Mouse (Mus musculus): ENCODE results near the gene Olfr24. TPM values are rescaled to one million over a fixed set of nuclear protein-coding genes. Genes with fewer than 3 reads are reported as not detected.

Gene Olfr24
- total RNA-seq (2023): not detected

GRCm38 (mm10) chr9:18763896-18764295, at the start of gene Olfr24:
Gene Olfr24, minus strand, starts transcription at chr9:18763996.

Other genes starting within 250 kb of the Olfr24 start
- not detected for gene Muc16, start 89.5 kb downstream of the Olfr24 start, total RNA-seq (2023)
- gene Olfr828, start 55.5 kb upstream of the Olfr24 start, total RNA-seq (2023): not detected
- not detected for gene Olfr829, start 90.9 kb upstream of the Olfr24 start, total RNA-seq (2023)
- gene Olfr830, start 110.7 kb upstream of the Olfr24 start, total RNA-seq (2023): not detected
- not detected for gene Olfr832, start 173.1 kb upstream of the Olfr24 start, total RNA-seq (2023)
- gene Olfr834, start 224.0 kb upstream of the Olfr24 start, total RNA-seq (2023): not detected